Mouse (Mus musculus) midbrain, embryonic 10.5 days (tissue): ENCODE measurements around the gene Nop16. TPM values are rescaled to one million over a fixed set of nuclear protein-coding genes. Genes with fewer than 3 reads are reported as not detected.

Experiments used
- microRNA-seq: library from miRNA; unstranded; fragments of <30 nt; microRNA quantifications from one replicate; pipeline ENCODE4, GENCODE M21; 2017
- polyA plus RNA-seq: library from polyadenylated mRNA; unstranded; fragments of >200 nt; fragmentation: Nextera tagmentation; extraction: Ambion mirVana; gene quantifications from 2 replicates; pipeline ENCODE4 v1.2.1, GENCODE M21; 2016

Nop16 gene
- polyA plus RNA-seq, 1 experiment from 2014 or later = 105 TPM

Small RNA genes lying within 50 kb of the gene (microRNA-seq; reads per million reads assigned to microRNA genes)
- gene Gm24195 = not detected

Other genes starting within 250 kb of the Nop16 start
- 9.9 and 15.3 TPM in 2 replicates for gene Cplx2, start 218.7 kb downstream of the Nop16 start, polyA plus RNA-seq
- 195 and 200 TPM in 2 replicates for gene Thoc3, start 121.2 kb downstream of the Nop16 start, polyA plus RNA-seq
- gene Simc1, start 86.3 kb downstream of the Nop16 start, polyA plus RNA-seq = 12.0 and 12.8 TPM in 2 replicates
- 215 and 266 TPM in 2 replicates for gene 4833439L19Rik, start 24.7 kb downstream of the Nop16 start, polyA plus RNA-seq
- gene Arl10, start 15.1 kb downstream of the Nop16 start, polyA plus RNA-seq = 28.6 and 29.7 TPM in 2 replicates
- 155 and 156 TPM in 2 replicates for gene Higd2a, start 117 bp upstream of the Nop16 start, polyA plus RNA-seq
- 18.7 and 24.3 TPM in 2 replicates for gene Cltb, start 21.3 kb upstream of the Nop16 start, polyA plus RNA-seq
- gene Faf2, start 31.7 kb upstream of the Nop16 start, polyA plus RNA-seq = 88.4 and 89.7 TPM in 2 replicates
- 90.1 and 98.8 TPM in 2 replicates for gene Rnf44, start 103.8 kb upstream of the Nop16 start, polyA plus RNA-seq
- gene Cdhr2, start 111.4 kb upstream of the Nop16 start, polyA plus RNA-seq = not detected in 2 replicates
- 0.88 and 1.1 TPM in 2 replicates for gene Gprin1, start 159.8 kb upstream of the Nop16 start, polyA plus RNA-seq
- 1.5 TPM in 2 replicates for gene Sncb, start 176.5 kb upstream of the Nop16 start, polyA plus RNA-seq
- gene Eif4e1b, start 193.9 kb upstream of the Nop16 start, polyA plus RNA-seq = not detected in 2 replicates
- gene Tspan17, start 199.3 kb upstream of the Nop16 start, polyA plus RNA-seq = 12.9 and 20.6 TPM in 2 replicates